Mouse (Mus musculus) E14TG2a.4 (cell line): ENCODE measurements at regions not wholly inside any gene's neighbourhood (a gene's known extent, or its start where the extent isn't known, plus 50 kb on each side); places are given as distances from the start of the nearest gene placed in this dataset.

ENCODE experiments used
- CTCF ChIP-seq: conservative IDR thresholded peaks from 2 replicates; pipeline ENCODE4 v1.5.1; 2014; ENCODE audit warnings: low read length
- NANOG ChIP-seq: IDR thresholded peaks from 2 replicates; pipeline ENCODE4 v1.6.1; 2014; ENCODE audit warnings: borderline replicate concordance, low read length, mixed read lengths

GRCm38 (mm10) chr9:71355721-71356120 is 130.0 kb downstream of the Polr2m start:
- no peak for TF ChIP-seq CTCF
- no peak for TF ChIP-seq NANOG
